Mouse (Mus musculus) heart, postnatal 0 days (tissue): Measurements from ENCODE around the gene Apoh.

Experiments used
- CTCF ChIP-seq: IDR thresholded peaks from 2 replicates; pipeline ENCODE4 v1.5.1; 2016; ENCODE audit warnings: antibody characterized with exemption, control low read depth, low read depth
- EP300 ChIP-seq: IDR thresholded peaks from 2 replicates; pipeline ENCODE4 v1.6.1; 2016; ENCODE audit warnings: antibody characterized with exemption, low read depth

GRCm38 (mm10) chr11:108294305-108294813 is 48.8 kb upstream of the Apoh start:
- TF ChIP-seq EP300: no peak
- TF ChIP-seq CTCF: no peak
